Mouse (Mus musculus): ENCODE results near the gene Sh2b1. TPM values are rescaled to one million over a fixed set of nuclear protein-coding genes. Genes with fewer than 3 reads are reported as not detected.
A peak's percentile ranks its signal among the peaks of the same experiment; 100 is the strongest.

The Sh2b1 gene
- total and polyA plus RNA-seq, 2 experiments from 2014 or later: 30.3 to 34.5 TPM

- peak; percentile 92 for ATAC-seq (ENCODE audit: insufficient read depth, low read depth)
- 0 out of 2 replicates have a peak, but pooled peaks cover 5% of the 10 kb centered on the region for H3K9me3 ChIP-seq (replicated peaks; ENCODE audit: control insufficient read depth, low read length)
- H3K4me3 ChIP-seq (ENCODE audit: low read depth, low read length): peak within 1 kb of the TSS; percentile 76
- TF ChIP-seq EP300 (IDR thresholded peaks at IDR 0.05; ENCODE audit: low read depth) (0 out of 2 replicates have a peak, but pooled peaks have one; percentile 50), CTCF (IDR thresholded peaks at IDR 0.05; ENCODE audit: low read depth) (no peak)
- WGBS: under 1% methylated on average over 76 of the region's 82 CpGs
- 0 out of 2 replicates have a peak, but pooled peaks cover 15% of the 10 kb centered on the region for H3K36me3 ChIP-seq (replicated peaks; ENCODE audit: control insufficient read depth, insufficient read depth, low read length)
- peak within 1 kb of the TSS; percentile 61 for H3K9ac ChIP-seq (replicated peaks; ENCODE audit: low read depth, low read length)
- peak within 1 kb of the TSS; percentile 90 for H3K27ac ChIP-seq (ENCODE audit: low read depth)
- H3K4me1 ChIP-seq (ENCODE audit: control insufficient read depth, insufficient read depth): peaks cover 11% of the 10 kb centered on the region
- H3K4me2 ChIP-seq (ENCODE audit: low read depth, low read length): peak within 1 kb of the TSS; percentile 74
- peak; percentile 78 for DNase-seq (ENCODE audit: low spot score)
- H3K27me3 ChIP-seq (ENCODE audit: control insufficient read depth, insufficient read depth, low read length): no peaks in the 10 kb centered on the region
These were observed 46.4 kb downstream of the Sh2b1 start, which contains the start of gene Rabep2 for GRCm38 (mm10) chr7:126428631-126429502. Gene Rabep2, plus strand, starts transcription at chr7:126428759.

GRCm38 (mm10) chr7:126428154-126428553, 47.1 kb downstream of the Sh2b1 start:
- Histone ChIP-seq H3K9me3 (replicated peaks; ENCODE audit: control insufficient read depth, low read length) (0 out of 2 replicates have a peak, but pooled peaks cover 5% of the 10 kb centered on the region), H3K9ac (replicated peaks; ENCODE audit: low read depth, low read length) (peak overlapping the region; percentile 61), H3K27ac (ENCODE audit: low read depth) (peak overlapping the region; percentile 90), H3K4me3 (ENCODE audit: low read depth, low read length) (peak overlapping the region; percentile 76), H3K36me3 (replicated peaks; ENCODE audit: control insufficient read depth, insufficient read depth, low read length) (0 out of 2 replicates have a peak, but pooled peaks cover 12% of the 10 kb centered on the region), H3K27me3 (ENCODE audit: control insufficient read depth, insufficient read depth, low read length) (no peaks in the 10 kb centered on the region), H3K4me2 (ENCODE audit: low read depth, low read length) (peak overlapping the region; percentile 74), H3K4me1 (ENCODE audit: control insufficient read depth, insufficient read depth) (peaks cover 11% of the 10 kb centered on the region)
- WGBS: 16% methylated on average over 4 of the region's 4 CpGs
- DNase-seq (ENCODE audit: low spot score): no peak
- TF ChIP-seq EP300 (IDR thresholded peaks at IDR 0.05; ENCODE audit: low read depth): no peak
- no peak for TF ChIP-seq CTCF (IDR thresholded peaks at IDR 0.05; ENCODE audit: low read depth)
- no peak for ATAC-seq (ENCODE audit: insufficient read depth, low read depth)

- Histone ChIP-seq H3K4me3 (ENCODE audit: low read depth, low read length) (no peak overlapping the region), H3K9ac (replicated peaks; ENCODE audit: low read depth, low read length) (no peak overlapping the region), H3K27ac (ENCODE audit: low read depth) (no peak overlapping the region)
These were observed 47.8 kb downstream of the Sh2b1 start for GRCm38 (mm10) chr7:126427323-126427860.

GRCm38 (mm10) chr7:126424161-126424560, 51.1 kb downstream of the Sh2b1 start:
- TF ChIP-seq EP300 (IDR thresholded peaks at IDR 0.05; ENCODE audit: low read depth): no peak
- TF ChIP-seq CTCF (IDR thresholded peaks at IDR 0.05; ENCODE audit: low read depth): no peak
- WGBS: 69% methylated on average over 6 of the region's 6 CpGs

More at GRCm38 (mm10) chr7:126427323-126427860, 47.8 kb downstream of the Sh2b1 start:
- Histone ChIP-seq H3K4me1 (ENCODE audit: control insufficient read depth, insufficient read depth) (peaks cover 11% of the 10 kb centered on the region), H3K4me2 (ENCODE audit: low read depth, low read length) (no peak overlapping the region), H3K36me3 (replicated peaks; ENCODE audit: control insufficient read depth, insufficient read depth, low read length) (0 out of 2 replicates have a peak, but pooled peaks cover 8% of the 10 kb centered on the region), H3K27me3 (ENCODE audit: control insufficient read depth, insufficient read depth, low read length) (no peaks in the 10 kb centered on the region), H3K9me3 (replicated peaks; ENCODE audit: control insufficient read depth, low read length) (0 out of 2 replicates have a peak, but pooled peaks cover 5% of the 10 kb centered on the region)
- DNase-seq (ENCODE audit: low spot score) (no peak), ATAC-seq (ENCODE audit: insufficient read depth, low read depth) (no peak)
- WGBS: 40% methylated on average over 12 of the region's 13 CpGs
- no peak for TF ChIP-seq CTCF (IDR thresholded peaks at IDR 0.05; ENCODE audit: low read depth)
- TF ChIP-seq EP300 (IDR thresholded peaks at IDR 0.05; ENCODE audit: low read depth): no peak

GRCm38 (mm10) chr7:126421756-126422155, 53.5 kb downstream of the Sh2b1 start:
- Histone ChIP-seq H3K27me3 (ENCODE audit: control insufficient read depth, insufficient read depth, low read length) (no peaks in the 10 kb centered on the region), H3K36me3 (replicated peaks; ENCODE audit: control insufficient read depth, insufficient read depth, low read length) (no peaks in the 10 kb centered on the region), H3K9me3 (replicated peaks; ENCODE audit: control insufficient read depth, low read length) (0 out of 2 replicates have a peak, but pooled peaks cover 5% of the 10 kb centered on the region), H3K4me3 (ENCODE audit: low read depth, low read length) (no peak overlapping the region), H3K27ac (ENCODE audit: low read depth) (no peak overlapping the region), H3K4me2 (ENCODE audit: low read depth, low read length) (no peak overlapping the region), H3K4me1 (ENCODE audit: control insufficient read depth, insufficient read depth) (no peaks in the 10 kb centered on the region), H3K9ac (replicated peaks; ENCODE audit: low read depth, low read length) (no peak overlapping the region)
- no peak for TF ChIP-seq EP300 (IDR thresholded peaks at IDR 0.05; ENCODE audit: low read depth)
- TF ChIP-seq CTCF (IDR thresholded peaks at IDR 0.05; ENCODE audit: low read depth): no peak
- no peak for DNase-seq (ENCODE audit: low spot score)
- 73% methylated on average over 5 of the region's 5 CpGs for WGBS
- no peak for ATAC-seq (ENCODE audit: insufficient read depth, low read depth)

More at GRCm38 (mm10) chr7:126424161-126424560, 51.1 kb downstream of the Sh2b1 start:
- H3K4me2 ChIP-seq (ENCODE audit: low read depth, low read length): no peak overlapping the region
- ATAC-seq (ENCODE audit: insufficient read depth, low read depth) (no peak), DNase-seq (ENCODE audit: low spot score) (no peak)
- no peak overlapping the region for H3K27ac ChIP-seq (ENCODE audit: low read depth)
- H3K4me3 ChIP-seq (ENCODE audit: low read depth, low read length): no peak overlapping the region
- no peaks in the 10 kb centered on the region for H3K36me3 ChIP-seq (replicated peaks; ENCODE audit: control insufficient read depth, insufficient read depth, low read length)
- H3K9me3 ChIP-seq (replicated peaks; ENCODE audit: control insufficient read depth, low read length): 0 out of 2 replicates have a peak, but pooled peaks cover 5% of the 10 kb centered on the region
- peaks cover 7% of the 10 kb centered on the region; the same call in 1 of the 2 replicates for H3K4me1 ChIP-seq (ENCODE audit: control insufficient read depth, insufficient read depth)
- H3K27me3 ChIP-seq (ENCODE audit: control insufficient read depth, insufficient read depth, low read length): no peaks in the 10 kb centered on the region
- no peak overlapping the region for H3K9ac ChIP-seq (replicated peaks; ENCODE audit: low read depth, low read length)
